Mouse (Mus musculus): ENCODE measurements at regions not wholly inside any gene's neighbourhood (a gene's known extent, or its start where the extent isn't known, plus 50 kb on each side); places are given as distances from the start of the nearest gene placed in this dataset.
A peak's percentile ranks its signal among the peaks of the same experiment; 100 is the strongest.

- DNase-seq (ENCODE audit: low read depth, low spot score), result no peak
Measured at GRCm38 (mm10) chr3:8310379-8311128, 1299.3 kb downstream of the Zfp704 start.

DNA sequence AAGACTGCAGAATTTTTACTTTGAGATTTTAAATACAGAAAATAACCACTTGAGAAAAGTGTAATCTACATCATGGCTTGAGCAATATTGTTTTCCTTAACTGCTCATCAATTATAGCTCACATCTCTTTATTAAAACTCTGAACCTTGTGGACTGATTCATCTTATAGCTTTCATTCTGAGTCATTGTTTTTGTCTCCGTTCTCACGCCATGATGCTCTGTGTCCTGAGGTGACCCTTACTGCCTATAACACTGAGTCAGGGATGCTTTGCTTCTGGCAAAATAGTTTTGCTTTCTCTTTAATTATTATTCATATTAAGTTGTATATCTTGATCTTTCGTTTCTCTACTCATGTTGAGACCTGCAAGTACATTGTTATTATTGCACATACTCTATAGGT lies 1302.6 kb downstream of the Zfp704 start:
- DNase-seq (ENCODE audit: low read depth, low spot score), result no peak

GRCm38 (mm10) chr3:8304784-8305183 lies 1305.1 kb downstream of the Zfp704 start:
- peak; percentile 68 for DNase-seq (ENCODE audit: low read depth, low spot score)

GRCm38 (mm10) chr3:8293036-8293435 lies 1316.8 kb downstream of the Zfp704 start:
- DNase-seq (ENCODE audit: low read depth, low spot score), result no peak

DNA sequence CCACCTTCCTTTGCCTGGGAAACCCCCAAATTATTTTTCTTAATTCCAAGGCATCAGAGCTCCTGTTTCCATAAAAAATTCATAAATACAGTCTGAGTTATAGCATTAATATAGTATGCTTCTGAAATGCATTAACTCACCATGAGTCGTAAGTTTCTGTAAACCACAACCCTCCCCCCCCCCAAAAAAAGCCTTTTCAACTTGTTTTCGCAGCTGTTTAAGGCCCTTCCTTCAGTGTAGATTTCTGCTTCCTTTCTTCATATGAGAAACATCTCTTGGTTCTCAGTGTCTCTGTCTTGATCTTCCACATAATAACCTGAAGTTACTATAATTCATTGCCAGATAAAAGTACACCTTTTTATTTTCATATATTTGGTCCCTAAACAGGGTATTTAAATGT lies 1320.3 kb downstream of the Zfp704 start:
- no peak for DNase-seq (ENCODE audit: low read depth, low spot score)

DNA sequence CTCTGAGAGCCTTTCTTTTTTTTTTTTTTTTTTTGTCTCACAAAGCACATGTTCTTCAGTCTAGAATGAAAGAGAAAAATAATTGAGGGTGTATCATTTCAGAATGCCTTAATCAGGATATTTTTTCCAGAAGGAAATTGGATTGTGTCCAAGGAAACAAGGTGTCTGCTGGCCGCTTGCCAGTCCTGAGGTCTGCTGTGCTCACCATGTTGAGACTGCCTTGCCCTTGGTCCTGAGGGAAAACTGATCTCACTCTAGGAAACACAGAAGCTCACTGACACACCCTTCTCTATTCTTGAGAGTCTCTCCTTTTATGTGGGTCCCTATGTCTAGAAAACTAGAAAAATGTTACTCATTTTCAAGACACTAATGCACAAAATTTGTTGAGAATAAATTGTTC lies 1321.4 kb downstream of the Zfp704 start:
- DNase-seq (ENCODE audit: low read depth, low spot score), result no peak

DNA sequence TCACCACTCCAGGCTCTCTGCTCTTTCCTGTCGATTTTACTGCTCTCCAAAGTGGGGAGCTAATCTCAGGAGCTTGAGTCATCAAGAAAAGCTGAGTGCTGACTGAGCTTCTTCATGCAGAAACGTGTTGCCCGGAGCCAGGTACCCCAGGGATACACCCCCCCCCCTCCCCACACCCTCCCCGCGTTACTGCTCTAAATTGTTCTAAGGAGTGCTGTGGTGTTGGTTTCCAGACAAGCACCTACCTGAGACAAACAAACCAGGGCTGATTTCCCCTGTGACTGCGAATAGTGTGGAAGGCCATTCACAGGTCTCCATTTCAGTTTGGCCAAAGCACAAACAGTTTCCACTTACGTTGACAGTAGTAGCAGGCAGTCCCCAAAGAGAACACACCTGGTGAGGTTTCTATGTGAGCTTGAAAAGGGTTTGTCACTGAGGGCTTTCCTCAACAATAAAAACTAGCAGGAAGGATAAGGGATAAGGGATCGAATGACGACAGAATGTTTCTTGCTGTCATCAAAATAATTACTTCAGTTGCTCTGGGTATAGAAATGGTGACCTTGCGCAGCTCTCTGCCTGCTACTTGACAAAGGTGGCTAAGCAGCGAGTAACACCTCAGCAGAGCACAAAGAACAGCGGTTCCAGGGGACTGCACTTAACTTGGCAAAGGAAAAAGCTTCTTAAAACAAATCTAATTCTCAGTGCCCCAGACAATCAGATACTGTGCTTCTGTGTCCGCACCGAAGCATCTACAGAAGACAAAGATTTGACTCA lies 1325.0 kb downstream of the Zfp704 start:
- peak; percentile 5 for DNase-seq (ENCODE audit: low read depth, low spot score)

DNA sequence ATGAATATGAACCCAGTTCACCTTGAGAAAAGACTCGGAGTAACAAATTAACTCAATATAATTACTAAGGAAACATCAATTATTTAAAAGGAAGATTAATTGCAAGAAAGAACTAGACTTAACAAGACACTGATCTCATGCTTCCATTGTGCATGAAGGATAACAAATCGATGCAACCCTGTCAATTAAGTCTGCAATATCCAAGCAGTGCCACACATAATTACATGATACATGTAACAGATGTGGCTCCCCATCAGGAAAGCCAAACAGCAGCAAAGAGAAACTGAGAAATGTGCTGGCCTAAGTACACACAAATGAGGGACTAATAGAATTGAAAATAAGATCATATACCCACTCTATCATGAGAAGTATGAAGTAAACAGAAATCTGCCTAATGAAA lies 1327.5 kb downstream of the Zfp704 start:
- no peak for DNase-seq (ENCODE audit: low read depth, low spot score)

- peak; percentile 38 for DNase-seq (ENCODE audit: low read depth, low spot score)
Measured at GRCm38 (mm10) chr3:8276661-8277060, 1333.2 kb downstream of the Zfp704 start.

DNA sequence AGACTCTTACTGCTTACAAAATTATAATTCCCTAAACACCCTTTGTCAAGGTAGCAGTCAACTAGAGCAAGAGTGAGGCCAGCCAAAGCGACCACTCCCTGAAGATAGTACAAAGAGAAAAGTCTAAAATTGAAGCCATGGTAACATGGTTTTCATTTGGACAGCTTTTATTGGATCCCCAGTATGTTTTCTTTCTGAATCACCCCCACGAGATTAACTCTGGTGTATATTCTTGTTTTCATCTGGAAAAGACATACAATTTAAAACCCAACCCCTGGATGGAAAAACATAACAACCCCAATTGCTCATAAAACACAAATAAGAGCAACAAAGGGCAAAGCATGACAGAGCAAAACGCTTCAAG lies 1339.0 kb downstream of the Zfp704 start:
- DNase-seq (ENCODE audit: low read depth, low spot score), result no peak

GRCm38 (mm10) chr3:8270009-8270934 lies 1339.6 kb downstream of the Zfp704 start:
- no peak for DNase-seq (ENCODE audit: low read depth, low spot score)

- DNase-seq (ENCODE audit: low read depth, low spot score), result no peak
Measured at GRCm38 (mm10) chr3:8265783-8266182, 1344.1 kb downstream of the Zfp704 start.

- no peak for DNase-seq (ENCODE audit: low read depth, low spot score)
Measured at GRCm38 (mm10) chr3:8264366-8265033, 1345.4 kb downstream of the Zfp704 start.

- DNase-seq (ENCODE audit: low read depth, low spot score), result no peak
Measured at GRCm38 (mm10) chr3:8257293-8257692, 1352.6 kb downstream of the Zfp704 start.

GRCm38 (mm10) chr3:8252311-8252710 lies 1357.6 kb downstream of the Zfp704 start:
- DNase-seq (ENCODE audit: low read depth, low spot score), result no peak

DNA sequence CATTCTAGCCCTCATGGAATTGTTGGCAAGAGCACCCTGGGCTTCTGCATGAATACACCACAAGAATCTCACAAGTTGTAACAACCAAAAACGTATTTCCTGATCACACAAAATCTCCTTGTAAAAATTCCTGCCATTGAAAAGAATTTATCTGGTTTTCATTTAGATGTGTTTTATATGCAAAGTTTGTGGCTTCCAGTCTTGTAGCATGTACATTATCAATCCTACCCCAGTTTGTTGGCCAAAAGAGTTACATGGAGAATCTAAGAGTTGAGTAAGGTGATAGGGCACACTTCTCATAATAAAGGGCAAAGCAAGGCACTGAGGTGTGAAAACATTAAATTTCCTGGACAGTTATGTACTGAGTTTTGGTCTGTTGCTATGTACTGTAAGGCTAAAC lies 1361.0 kb downstream of the Zfp704 start:
- no peak for DNase-seq (ENCODE audit: low read depth, low spot score)

DNA sequence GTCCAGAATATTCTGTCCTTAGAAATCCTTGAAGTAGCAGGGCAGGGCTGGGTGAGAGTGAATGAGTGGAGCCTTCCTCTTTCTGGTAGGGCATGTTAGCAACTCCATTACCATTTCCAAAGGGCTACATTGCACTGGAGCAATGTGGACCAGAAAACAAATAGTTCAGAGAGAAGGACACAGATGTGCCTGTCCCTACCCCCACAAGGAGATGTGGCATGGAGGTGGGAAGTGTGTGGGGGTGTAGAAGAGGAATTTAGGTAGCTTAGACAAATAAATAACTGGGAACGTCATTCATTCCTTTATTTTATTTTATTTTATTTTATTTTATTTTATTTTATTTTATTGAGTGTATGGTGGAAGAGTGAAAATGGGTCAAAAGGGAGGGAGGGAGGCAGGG lies 1364.1 kb downstream of the Zfp704 start:
- DNase-seq (ENCODE audit: low read depth, low spot score), result peak; percentile 99

DNA sequence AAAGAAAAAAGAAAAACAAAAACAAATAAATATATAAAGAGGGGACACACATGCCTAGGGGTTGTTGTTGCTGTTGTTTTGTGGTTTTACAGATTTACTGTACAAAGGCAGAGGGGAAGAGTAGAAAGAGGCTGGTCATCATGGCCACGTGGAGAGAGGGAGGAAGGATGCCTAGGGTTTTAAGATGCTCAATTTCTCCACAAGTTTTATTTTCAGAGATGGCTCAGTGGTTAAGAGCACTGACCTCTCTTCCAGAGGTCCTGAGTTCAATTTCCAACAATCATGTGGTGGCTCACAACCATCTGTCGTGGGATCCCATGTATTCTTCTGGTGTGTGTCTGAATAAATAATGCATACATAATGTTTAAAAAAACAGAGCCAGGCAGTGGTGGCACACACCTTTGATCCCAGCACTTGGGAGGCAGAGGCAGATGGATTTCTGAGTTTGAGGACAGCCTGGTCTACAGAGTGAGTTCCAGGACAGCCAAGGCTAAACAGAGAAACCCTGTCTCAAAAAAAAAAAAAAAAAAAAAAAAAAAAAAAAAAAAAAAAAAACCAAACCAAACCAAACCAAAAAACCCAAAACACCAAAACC lies 1364.6 kb downstream of the Zfp704 start:
- peak; percentile 95 for DNase-seq (ENCODE audit: low read depth, low spot score)

DNA sequence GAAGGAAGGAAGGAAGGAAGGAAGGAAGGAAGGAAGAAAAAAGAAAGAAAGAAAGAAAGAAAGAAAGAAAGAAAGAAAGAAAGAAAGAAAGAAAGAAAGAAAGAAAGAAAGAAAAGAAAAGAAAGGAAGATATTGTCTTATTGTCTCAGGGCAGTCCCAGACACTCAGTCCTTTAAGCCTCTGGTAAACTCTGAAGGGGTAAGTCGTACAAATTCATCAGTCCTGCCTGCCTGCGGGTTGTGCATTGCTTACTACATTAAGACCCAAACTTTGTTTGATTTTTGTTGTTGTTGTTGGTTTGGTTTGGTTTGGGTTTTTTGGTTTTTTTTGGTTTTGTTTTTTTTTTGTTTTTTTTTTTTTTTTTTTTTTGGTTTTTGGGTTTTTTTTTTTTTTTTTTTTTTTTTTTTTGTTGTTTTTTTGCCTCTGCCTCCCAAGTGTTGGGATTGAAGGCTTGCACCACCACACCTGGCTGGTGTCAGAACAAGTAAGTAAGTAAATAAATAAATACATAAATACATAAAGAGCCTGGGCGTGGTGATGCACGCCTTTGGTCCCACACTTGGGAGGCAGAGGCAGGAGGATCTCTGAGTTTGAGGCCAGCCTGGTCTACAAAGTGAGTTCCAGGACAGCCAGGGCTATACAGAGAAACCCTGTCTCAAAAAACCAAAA lies 1365.2 kb downstream of the Zfp704 start:
- peak; percentile 89 for DNase-seq (ENCODE audit: low read depth, low spot score)

DNA sequence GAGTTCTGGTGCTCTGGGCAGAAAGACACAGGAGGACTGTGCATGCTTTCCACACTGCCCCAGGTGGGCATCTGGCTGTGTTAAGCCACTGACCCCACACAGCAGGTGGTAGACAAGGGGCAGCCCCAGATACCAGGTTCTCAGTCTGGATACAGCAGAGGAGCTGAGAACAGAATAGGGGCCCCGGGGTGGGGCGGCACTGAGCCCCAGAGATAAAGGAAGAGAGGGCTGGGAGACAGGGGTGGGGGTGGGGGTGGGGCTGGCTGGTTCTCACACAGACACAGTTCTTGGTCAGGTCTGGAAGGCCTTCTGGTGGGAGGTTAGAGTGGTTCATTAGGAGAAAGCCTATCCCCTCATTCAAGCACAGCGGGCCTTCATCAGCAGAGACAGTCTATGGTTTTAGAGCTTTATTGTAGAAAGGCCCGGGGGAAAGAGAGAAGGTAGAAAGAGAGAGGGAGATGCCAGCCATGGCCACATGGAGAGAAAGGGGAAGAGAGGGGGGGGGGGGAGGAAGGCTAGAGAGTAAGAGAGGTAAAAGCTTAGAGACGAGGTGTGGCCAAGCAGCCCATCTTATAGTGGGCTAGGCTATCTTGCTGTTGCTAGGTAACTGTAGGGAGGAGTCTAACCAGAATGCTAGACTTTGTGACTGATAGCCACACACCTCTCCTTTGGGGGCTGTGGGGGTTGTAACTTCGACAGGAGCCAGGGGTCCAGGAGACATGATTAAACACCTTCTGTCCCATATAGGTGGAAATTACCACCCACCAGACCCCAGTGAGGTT lies 1403.1 kb downstream of the Zfp704 start:
- DNase-seq (ENCODE audit: low read depth, low spot score), result no peak

Data from ZHBTc4 (cell line).